19 mouse cellular contexts compared by ENCODE assay signal in the genomic region with DNA sequence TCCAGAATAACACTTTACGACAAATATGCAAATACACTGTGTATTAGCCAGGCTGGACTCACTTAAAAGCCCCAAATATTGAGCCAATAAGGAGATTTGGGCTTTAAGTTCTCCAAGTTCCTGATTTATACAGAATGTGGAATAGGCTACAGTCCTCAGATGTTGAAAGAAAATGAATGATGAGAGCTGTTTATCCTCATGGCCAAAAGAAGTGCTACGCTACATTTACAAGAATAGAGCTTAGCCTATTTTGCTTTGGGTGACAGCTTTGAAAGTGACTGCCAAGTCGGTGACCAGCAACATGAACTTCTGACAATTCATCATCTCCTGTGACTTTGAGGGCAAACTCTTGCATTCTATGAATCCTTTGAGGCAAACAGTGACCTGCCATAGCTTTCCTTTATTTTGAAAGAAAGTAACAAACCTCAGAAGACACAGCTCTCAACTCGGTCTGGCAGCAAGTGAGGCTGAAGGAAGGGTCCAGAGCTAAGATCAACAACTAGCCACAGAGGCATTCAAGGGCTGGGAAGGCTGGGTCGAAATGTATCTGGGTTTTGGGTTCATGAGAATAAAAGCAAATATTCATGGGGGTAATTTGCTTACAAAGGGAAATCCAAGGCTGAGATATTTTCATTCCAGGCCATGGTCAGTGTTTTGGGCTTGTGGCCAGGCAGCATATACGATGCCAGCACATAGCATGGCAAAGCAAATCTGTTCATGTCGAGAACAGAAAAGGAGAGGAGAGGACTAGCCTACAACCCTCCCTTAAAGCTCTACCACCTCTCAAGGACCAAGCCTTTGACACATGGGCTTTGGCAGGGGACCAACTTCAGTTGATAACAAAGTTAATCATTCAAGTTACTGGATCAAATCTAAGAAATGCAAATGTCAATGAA. TPM values are rescaled to one million over a fixed set of nuclear protein-coding genes. Genes with fewer than 3 reads are reported as not detected.
A peak's percentile ranks its signal among the peaks of the same experiment; 100 is the strongest.
DNase-seq lines count a peak whose midpoint lies in the region; ATAC-seq and TF ChIP-seq lines count a peak whose summit lies in the region.
"Had no signal": no experiment of that assay in that cellular context is flagged by ENCODE, and none has a peak within 500 bp of the region (broad histone marks: within the 10 kb centered on the region; RNA-seq: fewer than 3 reads in every experiment).

No protein-coding gene starts in this region.

- H3K9ac ChIP-seq in hindbrain, embryonic 16.5 days (ENCODE audit: low read depth, low read length), result no peak overlapping the region
- no peak overlapping the region for H3K9ac ChIP-seq in hindbrain, embryonic 13.5 days
- H3K9ac ChIP-seq in midbrain, postnatal 0 days (replicated peaks; ENCODE audit: low read length, poor library complexity, severe bottlenecking), result no peak overlapping the region
- H3K9ac ChIP-seq in midbrain, embryonic 13.5 days (replicated peaks), result no peak overlapping the region
- H3K9ac ChIP-seq: limb, embryonic 13.5 days had no signal

- H3K27ac ChIP-seq in hindbrain, embryonic 16.5 days (ENCODE audit: low read depth, low read length), result no peak overlapping the region
- no peak overlapping the region for H3K27ac ChIP-seq in hindbrain, embryonic 13.5 days
- no peak overlapping the region for H3K27ac ChIP-seq in midbrain, postnatal 0 days (ENCODE audit: low read depth, low read length)
- H3K27ac ChIP-seq in midbrain, embryonic 13.5 days, result no peak overlapping the region
- H3K27ac ChIP-seq: limb, embryonic 13.5 days had no signal

- H3K4me3 ChIP-seq in hindbrain, embryonic 16.5 days (ENCODE audit: low read length), result no peak overlapping the region
- no peak overlapping the region for H3K4me3 ChIP-seq in hindbrain, embryonic 13.5 days
- no peak overlapping the region for H3K4me3 ChIP-seq in midbrain, postnatal 0 days (ENCODE audit: low read depth, low read length)
- H3K4me3 ChIP-seq in midbrain, embryonic 13.5 days (replicated peaks), result no peak overlapping the region
- H3K4me3 ChIP-seq: erythroblast, embryonic 14.5 days; limb, embryonic 13.5 days had no signal

- peak; percentile 30; the same call in 1 of the 2 replicates for ATAC-seq in hindbrain, embryonic 16.5 days
- ATAC-seq in hindbrain, embryonic 13.5 days (ENCODE audit: low FRiP score), result no peak
- no peak for ATAC-seq in midbrain, postnatal 0 days (ENCODE audit: low FRiP score)
- ATAC-seq in midbrain, embryonic 13.5 days, result no peak

- no peaks in the 10 kb centered on the region for H3K36me3 ChIP-seq in hindbrain, embryonic 16.5 days (ENCODE audit: control insufficient read depth, insufficient read depth, low read length)
- H3K36me3 ChIP-seq in hindbrain, embryonic 13.5 days, result no peaks in the 10 kb centered on the region
- H3K36me3 ChIP-seq in midbrain, postnatal 0 days (ENCODE audit: insufficient read depth, low read length), result no peaks in the 10 kb centered on the region
- H3K36me3 ChIP-seq in midbrain, embryonic 13.5 days, result no peaks in the 10 kb centered on the region
- H3K36me3 ChIP-seq: G1E; limb, embryonic 13.5 days had no signal

- no peaks in the 10 kb centered on the region for H3K9me3 ChIP-seq in hindbrain, embryonic 16.5 days (ENCODE audit: control insufficient read depth, low read length)
- H3K9me3 ChIP-seq in hindbrain, embryonic 13.5 days, result no peaks in the 10 kb centered on the region
- H3K9me3 ChIP-seq in midbrain, postnatal 0 days (ENCODE audit: low read length), result no peaks in the 10 kb centered on the region
- H3K9me3 ChIP-seq in midbrain, embryonic 13.5 days, result no peaks in the 10 kb centered on the region
- H3K9me3 ChIP-seq: limb, embryonic 13.5 days had no signal

- H3K27me3 ChIP-seq in hindbrain, embryonic 16.5 days (replicated peaks; ENCODE audit: control insufficient read depth, insufficient read depth, low read length), result no peaks in the 10 kb centered on the region
- no peaks in the 10 kb centered on the region for H3K27me3 ChIP-seq in hindbrain, embryonic 13.5 days
- no peaks in the 10 kb centered on the region for H3K27me3 ChIP-seq in midbrain, postnatal 0 days (ENCODE audit: insufficient read depth, low read length)
- H3K27me3 ChIP-seq in midbrain, embryonic 13.5 days, result no peaks in the 10 kb centered on the region
- H3K27me3 ChIP-seq: limb, embryonic 13.5 days had no signal

- peak; percentile 47 for DNase-seq in midbrain, postnatal 0 days (ENCODE audit: low spot score)
- peak; percentile 21 for DNase-seq in fibroblast of lung, adult 2 months (ENCODE audit: low read depth)
- peak; percentile 33 for DNase-seq in ovary, postnatal 36 days (ENCODE audit: low spot score)
- no peak for DNase-seq in gastrocnemius, postnatal 4 days (ENCODE audit: low spot score in 2 of 2)
- no peak for DNase-seq in left cerebral cortex, adult 11 months (ENCODE audit: low spot score)
- DNase-seq: heart, adult 18-20 months; heart, postnatal 14 days; layer of hippocampus, adult 9-11 months; thymus, postnatal 36 days had no signal

- no peaks in the 10 kb centered on the region for H3K4me1 ChIP-seq in hindbrain, embryonic 16.5 days (ENCODE audit: control insufficient read depth, insufficient read depth, low read depth, low read length)
- no peaks in the 10 kb centered on the region; the same call in 1 of the 2 replicates for H3K4me1 ChIP-seq in hindbrain, embryonic 13.5 days (replicated peaks)
- H3K4me1 ChIP-seq in midbrain, postnatal 0 days (ENCODE audit: insufficient read depth, low read length), result no peaks in the 10 kb centered on the region
- H3K4me1 ChIP-seq in midbrain, embryonic 13.5 days (replicated peaks), result no peaks in the 10 kb centered on the region

- 62% methylated on average over 7 of the region's 7 CpGs for WGBS in hindbrain, embryonic 16.5 days
- 58% methylated on average over 7 of the region's 7 CpGs for WGBS in hindbrain, embryonic 13.5 days
- WGBS in midbrain, postnatal 0 days, result 67% methylated on average over 7 of the region's 7 CpGs
- WGBS in midbrain, embryonic 13.5 days, result 83% methylated on average over 7 of the region's 7 CpGs

- no peak overlapping the region for H3K4me2 ChIP-seq in hindbrain, embryonic 16.5 days (ENCODE audit: low read length)
- H3K4me2 ChIP-seq in hindbrain, embryonic 13.5 days, result no peak overlapping the region
- H3K4me2 ChIP-seq in midbrain, postnatal 0 days (ENCODE audit: low read depth, low read length, poor library complexity, severe bottlenecking), result no peak overlapping the region
- H3K4me2 ChIP-seq in midbrain, embryonic 13.5 days (replicated peaks), result no peak overlapping the region
- H3K4me2 ChIP-seq: limb, embryonic 13.5 days had no signal

- no peak for TF ChIP-seq CTCF in midbrain, postnatal 0 days (IDR thresholded peaks at IDR 0.05)

RNA-seq across cellular contexts. Expression of a gene that starts 16.2 kb away (rescaled TPM):
- not detected in 2 replicates for polyA plus RNA-seq in hindbrain, embryonic 16.5 days (2015; fragmentation: Nextera tagmentation; extraction: Ambion mirVana)
- not detected in 2 replicates for polyA plus RNA-seq in hindbrain, embryonic 13.5 days (2015; fragmentation: Nextera tagmentation; extraction: Ambion mirVana)
- not detected in 2 replicates for total RNA-seq in midbrain, postnatal 0 days (2014; rRNA removed)
- not detected in 2 replicates for polyA plus RNA-seq in midbrain, postnatal 0 days (2015; fragmentation: Nextera tagmentation; extraction: Ambion mirVana)
- polyA plus RNA-seq in midbrain, embryonic 13.5 days (2015; fragmentation: Nextera tagmentation; extraction: Ambion mirVana), result not detected in 2 replicates
- total RNA-seq in gastrocnemius, postnatal 4 days (2021), result not detected
- total RNA-seq: G1E; heart, adult 18-20 months; heart, postnatal 14 days had no signal
- polyA plus RNA-seq: C2C12; erythroblast, embryonic 14.5 days; G1E; intestine, embryonic 14.5 days; limb, embryonic 13.5 days; neural tube, embryonic 14.5 days; stomach, embryonic 14.5 days had no signal

Comparison
In these comparisons a context has a peak if more than half of its experiments do, and no peak if none do; other contexts are left out.
1. DNase-seq: peak in midbrain, postnatal 0 days (single experiment), fibroblast of lung, adult 2 months (single experiment) and ovary, postnatal 36 days (single experiment); none in gastrocnemius, postnatal 4 days (0 of 2) and left cerebral cortex, adult 11 months (single experiment).